10 mouse cellular contexts compared by ENCODE assay signal in the genomic region with DNA sequence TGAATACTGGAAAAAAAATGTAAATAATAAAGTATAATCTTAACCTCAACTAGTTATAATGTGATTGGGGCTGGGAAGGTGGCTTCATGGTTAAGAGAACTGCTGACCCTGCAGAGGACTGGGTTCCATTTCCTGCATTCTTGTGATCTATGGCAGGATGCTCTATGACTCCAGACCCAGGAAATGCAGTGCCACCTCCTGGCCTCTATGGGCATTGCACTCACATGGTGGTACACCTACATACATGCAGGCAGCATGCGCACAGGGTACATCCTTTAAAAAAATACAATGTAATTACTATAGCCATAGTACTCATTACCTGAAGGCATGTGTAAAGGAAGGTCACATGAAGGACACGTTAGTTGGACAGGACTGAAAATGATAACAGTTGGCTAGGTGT. TPM values are rescaled to one million over a fixed set of nuclear protein-coding genes. Genes with fewer than 3 reads are reported as not detected.
DNase-seq lines count a peak whose midpoint lies in the region; ATAC-seq and TF ChIP-seq lines count a peak whose summit lies in the region.
"Had no signal": no experiment of that assay in that cellular context is flagged by ENCODE, and none has a peak within 500 bp of the region (broad histone marks: within the 10 kb centered on the region; RNA-seq: fewer than 3 reads in every experiment).

No protein-coding gene starts in this region.

- no peak for TF ChIP-seq EP300 in CH12.LX (IDR thresholded peaks at IDR 0.05; ENCODE audit: low read length)

- no peak for ATAC-seq in kidney, embryonic 15.5 days (replicated peaks; ENCODE audit: low FRiP score)
- peak; percentile 50; the same call in 1 of the 2 replicates for ATAC-seq in liver, embryonic 15.5 days (ENCODE audit: insufficient read depth)
- no peak for ATAC-seq in forebrain, embryonic 14.5 days
- no peak for ATAC-seq in forebrain, embryonic 11.5 days (replicated peaks; ENCODE audit: low FRiP score)

- in situ Hi-C loops in CH12.LX (cut with MboI; ENCODE audit: low pct_ligation_motif_present, low pct_unique_long_range_greater_than_20kb, low sequenced_read_pairs): loop anchor here (5.0 kb wide), 1 partner anchor 116 kb away; no protein-coding TSS in a partner anchor

- TF ChIP-seq POLR2A in kidney, adult 2 months (IDR thresholded peaks at IDR 0.05; ENCODE audit: low read depth, low read length): no peak
- no peak for TF ChIP-seq POLR2A in CH12.LX (IDR thresholded peaks at IDR 0.05; ENCODE audit: low read depth, low read length)
- TF ChIP-seq POLR2A in bone marrow macrophage, adult 2 months (IDR thresholded peaks at IDR 0.05; ENCODE audit: borderline replicate concordance, low read depth, low read length): no peak

- H3K9me3 ChIP-seq in kidney, embryonic 15.5 days (replicated peaks): no peaks in the 10 kb centered on the region
- H3K9me3 ChIP-seq in CH12.LX (replicated peaks; ENCODE audit: low read length): peaks cover 3% of the 10 kb centered on the region
- H3K9me3 ChIP-seq in liver, embryonic 15.5 days (replicated peaks): no peaks in the 10 kb centered on the region
- H3K9me3 ChIP-seq in forebrain, embryonic 14.5 days (replicated peaks; ENCODE audit: control insufficient read depth, low read length): no peaks in the 10 kb centered on the region
- H3K9me3 ChIP-seq in forebrain, embryonic 11.5 days (ENCODE audit: control insufficient read depth, low read length): no peaks in the 10 kb centered on the region
- H3K9me3 ChIP-seq: embryonic facial prominence, embryonic 15.5 days had no signal

- WGBS in kidney, adult 2 months: 45% methylated on average over 2 of the region's 2 CpGs
- 42% methylated on average over 2 of the region's 2 CpGs for WGBS in kidney, embryonic 15.5 days
- whole genome bisulfite sequencing in liver, embryonic 15.5 days (ENCODE audit: insufficient replicate concordance): 38% methylated on average over 2 of the region's 2 CpGs
- WGBS in forebrain, embryonic 14.5 days: 47% methylated on average over 2 of the region's 2 CpGs
- 40% methylated on average over 2 of the region's 2 CpGs for WGBS in forebrain, embryonic 11.5 days

- TF ChIP-seq CTCF in kidney, adult 2 months (conservative IDR thresholded peaks at IDR 0.05; ENCODE audit: insufficient read depth, insufficient read length, low read depth, low read length): peak; percentile 56
- peak; percentile 36 to 61; a peak in 2 of 4 replicates for TF ChIP-seq CTCF in CH12.LX (conservative IDR thresholded peaks at IDR 0.05 in 1 of 2, IDR thresholded peaks at IDR 0.05 in 1 of 2; ENCODE audit: low read depth in 2 of 2, low read length in 2 of 2)
- peak; percentile 37; the same call in 1 of the 2 replicates for TF ChIP-seq CTCF in bone marrow macrophage, adult 2 months (IDR thresholded peaks at IDR 0.05; ENCODE audit: low read depth, low read length)

- TF ChIP-seq RAD21 in CH12.LX (IDR thresholded peaks at IDR 0.05; ENCODE audit: low read depth, low read length): peak; percentile 44

- H3K4me1 ChIP-seq in kidney, adult 2 months (ENCODE audit: control insufficient read depth, insufficient read depth, low read length): peaks cover 3% of the 10 kb centered on the region; the same call in 1 of the 2 replicates
- peaks cover 35% of the 10 kb centered on the region for H3K4me1 ChIP-seq in kidney, embryonic 15.5 days
- no peaks in the 10 kb centered on the region for H3K4me1 ChIP-seq in CH12.LX (ENCODE audit: control insufficient read depth in 1 of 2, insufficient read depth in 2 of 2)
- peaks cover 16% of the 10 kb centered on the region for H3K4me1 ChIP-seq in bone marrow macrophage, adult 2 months (ENCODE audit: control insufficient read depth, insufficient read depth, low read length)
- peaks cover 27% of the 10 kb centered on the region for H3K4me1 ChIP-seq in liver, embryonic 15.5 days (replicated peaks)
- H3K4me1 ChIP-seq in forebrain, embryonic 14.5 days (ENCODE audit: control insufficient read depth, insufficient read depth, low read length): peaks cover 30% of the 10 kb centered on the region
- H3K4me1 ChIP-seq in forebrain, embryonic 11.5 days (replicated peaks; ENCODE audit: control insufficient read depth, insufficient read depth, low read length): no peaks in the 10 kb centered on the region

- H3K36me3 ChIP-seq in kidney, adult 2 months (ENCODE audit: control insufficient read depth, insufficient read depth, low read length): no peaks in the 10 kb centered on the region
- 0 out of 2 replicates have a peak, but pooled peaks cover 7% of the 10 kb centered on the region for H3K36me3 ChIP-seq in kidney, embryonic 15.5 days
- H3K36me3 ChIP-seq in CH12.LX (replicated peaks in 1 of 2; ENCODE audit: control insufficient read depth in 1 of 2, insufficient read depth in 1 of 2, low read length in 1 of 2): peaks cover 0 to 2% of the 10 kb centered on the region in 2 experiments
- no peaks in the 10 kb centered on the region for H3K36me3 ChIP-seq in liver, embryonic 15.5 days (replicated peaks)
- no peaks in the 10 kb centered on the region for H3K36me3 ChIP-seq in forebrain, embryonic 14.5 days (ENCODE audit: control insufficient read depth, insufficient read depth, low read length)
- H3K36me3 ChIP-seq in forebrain, embryonic 11.5 days (ENCODE audit: control insufficient read depth, insufficient read depth, low read length): no peaks in the 10 kb centered on the region
- H3K36me3 ChIP-seq: embryonic facial prominence, embryonic 15.5 days had no signal

- no peak overlapping the region for H3K4me3 ChIP-seq in kidney, adult 2 months (ENCODE audit: insufficient read depth, low read depth, low read length)
- H3K4me3 ChIP-seq in kidney, embryonic 15.5 days (replicated peaks): no peak overlapping the region
- H3K4me3 ChIP-seq in CH12.LX (replicated peaks in 1 of 3; ENCODE audit: low read depth in 2 of 3, low read length in 2 of 3, poor library complexity in 1 of 3): no peak overlapping the region
- no peak overlapping the region for H3K4me3 ChIP-seq in bone marrow macrophage, adult 2 months (ENCODE audit: insufficient read depth, low read length)
- H3K4me3 ChIP-seq in liver, embryonic 15.5 days (replicated peaks): no peak overlapping the region
- H3K4me3 ChIP-seq in forebrain, embryonic 14.5 days (ENCODE audit: low read depth, low read length): no peak overlapping the region
- H3K4me3 ChIP-seq in forebrain, embryonic 11.5 days (ENCODE audit: low read depth, low read length): no peak overlapping the region
- H3K4me3 ChIP-seq: embryonic facial prominence, embryonic 15.5 days had no signal

- no peak overlapping the region for H3K27ac ChIP-seq in kidney, adult 2 months (ENCODE audit: insufficient read depth, low read depth, low read length)
- H3K27ac ChIP-seq in kidney, embryonic 15.5 days: no peak overlapping the region
- no peak overlapping the region for H3K27ac ChIP-seq in CH12.LX (ENCODE audit: insufficient read depth, low read depth)
- H3K27ac ChIP-seq in bone marrow macrophage, adult 2 months (ENCODE audit: insufficient read depth, low read depth, low read length): no peak overlapping the region
- H3K27ac ChIP-seq in liver, embryonic 15.5 days (replicated peaks): no peak overlapping the region
- no peak overlapping the region for H3K27ac ChIP-seq in forebrain, embryonic 14.5 days (ENCODE audit: low read depth, low read length)
- H3K27ac ChIP-seq in forebrain, embryonic 11.5 days (ENCODE audit: low read depth, low read length): no peak overlapping the region
- H3K27ac ChIP-seq: embryonic facial prominence, embryonic 15.5 days had no signal

- dilution Hi-C loops in CH12.LX (cut with MboI; ENCODE audit: extremely low pct_ligation_motif_present, extremely low pct_unique_long_range_greater_than_20kb, low sequenced_read_pairs): no loop called here

- H3K9ac ChIP-seq in kidney, embryonic 15.5 days: no peak overlapping the region
- H3K9ac ChIP-seq in CH12.LX (ENCODE audit: insufficient read depth, low read depth): no peak overlapping the region
- H3K9ac ChIP-seq in liver, embryonic 15.5 days: no peak overlapping the region
- H3K9ac ChIP-seq in forebrain, embryonic 14.5 days (ENCODE audit: low read length): no peak overlapping the region
- no peak overlapping the region for H3K9ac ChIP-seq in forebrain, embryonic 11.5 days (ENCODE audit: low read length)
- H3K9ac ChIP-seq: embryonic facial prominence, embryonic 15.5 days had no signal

- DNase-seq in kidney, adult 2 months: peak; percentile 44
- DNase-seq in CH12.LX (ENCODE audit: extremely low read depth): peak; percentile 44
- DNase-seq in thymus, postnatal 4 days: peak; percentile 79
- DNase-seq in forebrain, embryonic 14.5 days (ENCODE audit: low spot score): no peak
- no peak for DNase-seq in forebrain, embryonic 11.5 days (ENCODE audit: low spot score)

- H3K4me2 ChIP-seq in kidney, embryonic 15.5 days: no peak overlapping the region
- H3K4me2 ChIP-seq in CH12.LX (ENCODE audit: insufficient read depth, low read depth, poor library complexity, severe bottlenecking): no peak overlapping the region
- no peak overlapping the region for H3K4me2 ChIP-seq in liver, embryonic 15.5 days
- no peak overlapping the region for H3K4me2 ChIP-seq in forebrain, embryonic 14.5 days (ENCODE audit: low read length)
- no peak overlapping the region for H3K4me2 ChIP-seq in forebrain, embryonic 11.5 days (ENCODE audit: low read depth, low read length, severe bottlenecking)
- H3K4me2 ChIP-seq: embryonic facial prominence, embryonic 15.5 days had no signal

- no peaks in the 10 kb centered on the region for H3K27me3 ChIP-seq in kidney, adult 2 months (replicated peaks; ENCODE audit: control insufficient read depth, insufficient read depth, low read length)
- no peaks in the 10 kb centered on the region for H3K27me3 ChIP-seq in kidney, embryonic 15.5 days
- no peaks in the 10 kb centered on the region for H3K27me3 ChIP-seq in CH12.LX (replicated peaks)
- no peaks in the 10 kb centered on the region for H3K27me3 ChIP-seq in liver, embryonic 15.5 days
- no peaks in the 10 kb centered on the region for H3K27me3 ChIP-seq in forebrain, embryonic 14.5 days (replicated peaks; ENCODE audit: control insufficient read depth, insufficient read depth, low read length)
- H3K27me3 ChIP-seq in forebrain, embryonic 11.5 days (ENCODE audit: control insufficient read depth, insufficient read depth, low read length): no peaks in the 10 kb centered on the region
- H3K27me3 ChIP-seq: embryonic facial prominence, embryonic 15.5 days had no signal

- H3K79me2 ChIP-seq in CH12.LX (replicated peaks; ENCODE audit: control insufficient read depth, extremely low read depth, insufficient read depth, poor library complexity, severe bottlenecking): no peaks in the 10 kb centered on the region

RNA-seq across cellular contexts. Expression of a gene that starts 8.6 kb away (rescaled TPM):
- polyA plus RNA-seq in kidney, adult 2 months (2012; rRNA removed): not detected in 2 replicates
- polyA plus RNA-seq in kidney, embryonic 15.5 days (2015; fragmentation: Nextera tagmentation; extraction: Ambion mirVana): not detected in 2 replicates
- 3.9 TPM in 1 of 2 replicates, not detected in the other for total RNA-seq in CH12.LX (2012; rRNA removed)
- not detected in 2 replicates for total RNA-seq in CH12.LX (2014; rRNA removed)
- polyA plus RNA-seq in CH12.LX (2012; ENCODE audit: insufficient read length, low read depth): 11.5 TPM in 1 of 2 replicates, not detected in the other
- not detected in 2 replicates for polyA plus RNA-seq in bone marrow macrophage, adult 2 months (2012; ENCODE audit: insufficient read depth, insufficient read length, missing spikeins)
- polyA plus RNA-seq in liver, embryonic 15.5 days (2015; fragmentation: Nextera tagmentation; extraction: Ambion mirVana): not detected in 2 replicates
- polyA plus RNA-seq in forebrain, embryonic 14.5 days (2014; fragmentation: Nextera tagmentation; extraction: Ambion mirVana): 7.2 TPM in 1 of 2 replicates, not detected in the other
- polyA plus RNA-seq in forebrain, embryonic 11.5 days (2014; fragmentation: Nextera tagmentation; extraction: Ambion mirVana): not detected in 2 replicates
- polyA plus RNA-seq: embryonic facial prominence, embryonic 15.5 days; lung, embryonic 16.5 days had no signal

RNA-seq across cellular contexts. Expression of a gene that starts 27.4 kb away (rescaled TPM):
- 3.4 and 5.9 TPM in 2 replicates for polyA plus RNA-seq in kidney, adult 2 months (2012; rRNA removed)
- polyA plus RNA-seq in kidney, embryonic 15.5 days (2015; fragmentation: Nextera tagmentation; extraction: Ambion mirVana): 40.6 and 45.1 TPM in 2 replicates
- total RNA-seq in CH12.LX (2012; rRNA removed) (20.5 and 20.9 TPM in 2 replicates), CH12.LX (2014; rRNA removed) (41.1 and 41.3 TPM in 2 replicates)
- 96.6 and 104 TPM in 2 replicates for polyA plus RNA-seq in CH12.LX (2012; ENCODE audit: insufficient read length, low read depth)
- polyA plus RNA-seq in bone marrow macrophage, adult 2 months (2012; ENCODE audit: insufficient read depth, insufficient read length, missing spikeins): 40.8 and 44.3 TPM in 2 replicates
- polyA plus RNA-seq in liver, embryonic 15.5 days (2015; fragmentation: Nextera tagmentation; extraction: Ambion mirVana): 15.7 and 16.8 TPM in 2 replicates
- 41.5 and 44.5 TPM in 2 replicates for polyA plus RNA-seq in forebrain, embryonic 14.5 days (2014; fragmentation: Nextera tagmentation; extraction: Ambion mirVana)
- 53.6 and 57.6 TPM in 2 replicates for polyA plus RNA-seq in forebrain, embryonic 11.5 days (2014; fragmentation: Nextera tagmentation; extraction: Ambion mirVana)

RNA-seq across cellular contexts. Expression of a gene that starts 52.6 kb away (rescaled TPM):
- 38.9 and 41.7 TPM in 2 replicates for polyA plus RNA-seq in kidney, adult 2 months (2012; rRNA removed)
- polyA plus RNA-seq in kidney, embryonic 15.5 days (2015; fragmentation: Nextera tagmentation; extraction: Ambion mirVana): 37.3 and 40.2 TPM in 2 replicates
- total RNA-seq in CH12.LX (2012; rRNA removed): 8.1 and 19.9 TPM in 2 replicates
- total RNA-seq in CH12.LX (2014; rRNA removed): 14.5 and 18.9 TPM in 2 replicates
- polyA plus RNA-seq in CH12.LX (2012; ENCODE audit: insufficient read length, low read depth): 10.6 and 10.9 TPM in 2 replicates
- 48.3 and 49.2 TPM in 2 replicates for polyA plus RNA-seq in bone marrow macrophage, adult 2 months (2012; ENCODE audit: insufficient read depth, insufficient read length, missing spikeins)
- 34.8 and 38.3 TPM in 2 replicates for polyA plus RNA-seq in liver, embryonic 15.5 days (2015; fragmentation: Nextera tagmentation; extraction: Ambion mirVana)
- polyA plus RNA-seq in forebrain, embryonic 14.5 days (2014; fragmentation: Nextera tagmentation; extraction: Ambion mirVana): 27.6 and 41.0 TPM in 2 replicates
- polyA plus RNA-seq in forebrain, embryonic 11.5 days (2014; fragmentation: Nextera tagmentation; extraction: Ambion mirVana): 49.8 TPM in 2 replicates

Comparison
In these comparisons a context has a peak if more than half of its experiments do, and no peak if none do; other contexts are left out.
1. DNase-seq: peak in kidney, adult 2 months (single experiment), CH12.LX (single experiment) and thymus, postnatal 4 days (single experiment); none in forebrain, embryonic 14.5 days (single experiment) and forebrain, embryonic 11.5 days (single experiment).
2. Peak in every context shown above with its lines, with median percentiles within 50 percentile points of each other: CTCF ChIP-seq.